Mouse (Mus musculus) CD4-positive, CD25-positive, alpha-beta regulatory T cell, adult 4 months (primary cell): ENCODE measurements at regions not wholly inside any gene's neighbourhood (a gene's known extent, or its start where the extent isn't known, plus 50 kb on each side); places are given as distances from the start of the nearest gene placed in this dataset.

Source experiments
- ATAC-seq: one replicate; pipeline ENCODE4 v1.8.0; 2017

GRCm38 (mm10) chr15:93876335-93876734 is 280.6 kb upstream of the Prickle1 start:
- no peak for ATAC-seq

GRCm38 (mm10) chr15:93875685-93876084 is 280.0 kb upstream of the Prickle1 start:
- no peak for ATAC-seq

DNA sequence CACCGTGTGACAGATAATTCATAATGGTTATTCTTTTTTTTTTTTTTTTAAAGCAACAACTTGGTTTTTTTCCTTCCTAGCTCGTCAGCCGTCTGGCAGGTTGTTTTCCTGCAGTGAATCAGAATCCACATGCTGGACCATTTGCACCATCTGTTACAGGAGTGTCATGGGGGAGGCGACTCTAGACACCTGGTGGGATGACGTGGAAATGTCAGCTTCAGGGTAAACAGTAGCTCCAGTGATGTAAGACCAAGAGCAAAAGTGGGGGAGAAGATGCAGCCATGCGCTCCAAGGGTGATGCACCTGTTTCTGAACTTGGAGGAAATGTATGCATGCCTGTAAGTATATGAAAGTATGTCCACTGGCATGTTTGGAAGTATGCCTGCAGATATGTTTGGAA is 278.5 kb upstream of the Prickle1 start:
- ATAC-seq: no peak

- ATAC-seq: no peak
Observed at GRCm38 (mm10) chr15:93857336-93857901, 261.7 kb upstream of the Prickle1 start.

- ATAC-seq: no peak
Observed at GRCm38 (mm10) chr15:93853221-93853620, 257.5 kb upstream of the Prickle1 start.

GRCm38 (mm10) chr15:93852126-93852525 is 256.4 kb upstream of the Prickle1 start:
- no peak for ATAC-seq

- no peak for ATAC-seq
Observed at GRCm38 (mm10) chr15:93850388-93850787, 254.7 kb upstream of the Prickle1 start.

DNA sequence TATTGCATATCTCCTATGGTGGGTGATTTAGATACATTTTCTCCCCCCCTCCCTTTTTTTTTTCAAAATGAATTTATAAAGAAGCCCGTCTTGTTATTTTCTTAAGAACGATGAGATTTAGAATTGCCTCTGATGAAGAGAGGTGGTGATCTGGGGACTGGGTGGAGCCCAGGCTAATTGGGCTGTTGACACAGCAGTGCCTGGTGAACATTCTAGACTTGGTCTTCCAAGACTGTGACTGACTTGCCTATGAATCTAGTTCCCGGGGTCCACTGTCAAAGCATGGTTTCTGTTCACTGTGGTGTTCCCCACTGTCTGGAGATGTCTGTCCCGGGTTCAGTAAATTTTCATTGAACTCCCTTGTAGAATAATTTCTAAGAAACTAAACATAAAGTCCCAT is 253.1 kb upstream of the Prickle1 start:
- no peak for ATAC-seq

DNA sequence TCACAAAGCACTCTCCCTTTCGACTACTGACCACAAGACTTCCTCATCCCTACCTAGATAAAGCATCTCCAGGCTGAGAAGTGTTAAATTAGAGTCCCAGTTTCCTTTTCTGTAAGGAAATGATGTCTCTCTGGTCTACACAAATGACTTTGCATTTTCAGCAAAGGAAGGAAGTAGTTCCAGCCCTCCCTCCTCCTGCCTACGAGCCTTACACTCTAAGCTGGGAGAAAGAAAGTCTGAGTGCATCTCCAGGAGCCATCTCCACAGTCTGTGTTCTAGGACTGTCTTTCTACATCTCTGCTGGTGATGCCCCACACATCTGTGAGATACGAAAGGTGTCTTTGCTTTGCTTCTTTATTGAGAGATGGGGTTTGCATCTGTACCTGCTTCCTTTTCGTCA is 251.1 kb upstream of the Prickle1 start:
- no peak for ATAC-seq

DNA sequence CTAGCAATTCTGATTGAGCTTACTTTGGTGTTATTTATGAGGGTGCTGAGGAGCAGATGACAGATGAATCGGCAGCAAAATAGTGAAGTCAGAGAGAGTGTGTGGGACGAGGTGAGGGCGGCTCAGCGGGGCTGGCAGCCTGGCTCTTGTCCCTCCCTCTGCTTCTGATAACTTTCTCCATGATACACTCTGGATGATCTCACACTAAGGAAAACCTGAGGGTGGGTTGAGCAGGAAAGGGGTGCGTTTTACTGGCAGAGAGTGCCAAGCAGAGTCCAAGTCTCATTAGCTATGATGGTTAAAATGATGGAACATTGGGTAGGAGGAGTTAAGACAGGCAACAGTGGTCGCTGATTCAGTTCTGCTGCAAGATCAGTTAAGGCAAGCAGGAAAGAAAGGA is 250.1 kb upstream of the Prickle1 start:
- no peak for ATAC-seq

DNA sequence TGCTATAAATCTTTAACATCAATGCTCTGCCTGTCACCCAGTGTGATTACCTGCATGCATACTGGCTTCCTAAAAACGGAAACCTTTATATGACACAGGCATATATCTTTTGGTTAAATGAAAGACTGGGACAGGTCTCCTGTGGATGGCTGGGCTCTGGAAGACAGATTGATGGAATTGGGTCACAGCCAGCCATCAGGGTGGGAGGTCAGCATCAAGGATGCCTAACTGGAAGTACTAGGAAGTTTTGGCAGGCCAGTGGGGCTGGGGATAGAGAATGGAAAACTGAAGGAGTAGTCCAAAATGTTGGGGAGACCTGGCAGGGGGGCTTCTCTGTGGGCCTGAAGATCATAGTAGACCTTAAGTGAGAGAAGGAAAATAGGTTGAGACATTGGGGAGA is 237.3 kb upstream of the Prickle1 start:
- no peak for ATAC-seq

DNA sequence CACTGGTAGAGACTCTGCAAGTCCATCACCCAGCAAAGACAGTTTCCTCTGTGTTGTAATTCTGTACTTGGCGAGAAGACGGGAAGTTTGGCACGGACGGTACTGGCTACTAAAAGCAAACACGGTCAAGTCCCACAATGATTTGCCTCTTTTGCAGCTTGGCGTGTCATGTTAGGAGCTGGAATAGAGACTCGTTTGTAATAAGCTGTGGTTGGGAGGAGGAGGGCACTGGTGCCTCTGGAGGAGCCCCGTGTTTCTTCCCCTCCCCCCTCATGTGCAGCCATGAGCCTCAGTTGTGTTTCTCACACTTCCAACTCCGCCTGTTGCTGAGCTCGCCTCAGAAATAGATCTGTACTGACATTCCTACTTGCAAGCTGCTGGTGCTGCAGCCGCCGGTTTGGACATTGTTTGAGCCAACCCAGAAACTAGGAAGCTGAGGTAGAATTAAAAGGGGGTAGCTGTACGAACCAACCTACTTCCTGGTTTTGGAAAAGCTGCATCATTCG is 236.8 kb upstream of the Prickle1 start:
- no peak for ATAC-seq

DNA sequence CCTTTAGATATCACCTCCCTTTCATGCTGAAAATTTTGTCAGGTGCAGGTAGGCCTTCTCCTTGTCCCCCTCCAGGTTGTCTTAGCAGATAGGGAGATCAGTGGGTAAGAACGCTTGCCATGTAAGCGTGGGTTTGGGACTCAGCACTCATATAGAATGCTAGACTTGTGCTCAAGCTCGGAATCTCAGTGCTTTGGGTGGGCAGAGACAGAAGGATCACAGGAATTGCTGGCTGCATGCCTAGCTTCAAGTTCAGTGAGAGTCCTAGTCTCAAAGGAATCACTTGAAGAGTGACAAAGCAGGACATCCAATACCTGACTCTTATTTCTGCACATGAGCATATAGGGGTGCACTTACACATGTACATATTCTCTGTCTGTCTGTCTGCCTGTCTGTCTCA is 235.5 kb upstream of the Prickle1 start:
- no peak for ATAC-seq

- no peak for ATAC-seq
Observed at GRCm38 (mm10) chr15:93824729-93825694, 229.3 kb upstream of the Prickle1 start.

DNA sequence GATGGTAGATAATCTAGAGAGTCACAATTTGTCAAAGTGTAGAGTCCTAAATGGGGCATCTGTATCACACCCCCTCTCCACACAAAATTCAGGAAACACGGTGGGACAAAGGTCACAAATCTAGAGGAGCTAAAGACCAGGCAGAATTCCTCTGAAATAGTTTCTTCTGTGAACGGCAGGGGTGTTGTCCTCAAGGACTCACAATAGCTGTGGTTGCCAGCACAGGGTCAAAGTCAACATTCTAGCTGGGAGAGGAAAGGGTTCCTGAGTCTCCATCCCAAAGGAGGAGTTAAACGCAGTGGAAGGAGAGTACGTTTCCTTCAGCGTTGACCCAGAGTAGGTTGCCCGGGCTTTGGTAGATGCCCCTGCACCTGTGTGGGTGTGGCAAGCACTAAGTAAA is 225.5 kb upstream of the Prickle1 start:
- ATAC-seq: no peak

DNA sequence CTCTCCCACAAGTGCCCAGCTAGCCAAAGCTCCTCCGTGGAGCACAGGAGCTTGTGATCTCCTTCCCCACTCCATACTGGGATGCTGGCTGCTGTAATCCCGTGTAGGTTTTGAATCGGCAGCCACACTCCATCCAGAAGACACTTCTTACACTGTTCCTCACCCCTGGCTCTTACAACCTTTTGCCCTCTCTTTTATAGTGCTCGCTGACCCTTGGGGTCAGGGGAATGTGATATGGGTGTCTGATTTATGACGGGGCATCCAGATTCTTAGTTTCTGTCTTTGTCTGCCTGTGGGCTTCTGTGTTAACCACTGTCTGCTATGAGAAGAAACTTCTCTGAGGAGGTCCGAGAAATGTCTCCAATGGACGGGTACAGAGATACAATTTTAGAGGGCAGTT is 216.3 kb upstream of the Prickle1 start:
- no peak for ATAC-seq

DNA sequence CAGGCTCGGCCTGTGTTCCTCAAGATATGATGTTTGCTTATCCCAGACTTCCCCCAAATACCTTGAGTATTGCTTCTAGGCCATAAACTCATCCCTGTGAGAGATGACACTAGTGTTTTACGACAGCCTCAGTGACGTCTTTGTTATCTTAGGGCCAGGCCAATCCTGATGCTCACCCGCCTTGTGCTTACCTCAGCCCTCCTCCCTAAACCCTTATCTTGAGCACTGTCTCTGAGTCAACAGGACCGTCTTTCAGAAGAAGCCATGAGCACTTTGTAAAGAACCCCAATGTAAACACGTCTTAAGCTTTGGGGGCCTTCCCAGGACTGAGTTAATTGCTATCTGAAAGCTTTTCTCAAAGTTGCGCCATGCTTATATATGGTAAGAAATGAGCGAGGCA is 212.3 kb upstream of the Prickle1 start:
- no peak for ATAC-seq

DNA sequence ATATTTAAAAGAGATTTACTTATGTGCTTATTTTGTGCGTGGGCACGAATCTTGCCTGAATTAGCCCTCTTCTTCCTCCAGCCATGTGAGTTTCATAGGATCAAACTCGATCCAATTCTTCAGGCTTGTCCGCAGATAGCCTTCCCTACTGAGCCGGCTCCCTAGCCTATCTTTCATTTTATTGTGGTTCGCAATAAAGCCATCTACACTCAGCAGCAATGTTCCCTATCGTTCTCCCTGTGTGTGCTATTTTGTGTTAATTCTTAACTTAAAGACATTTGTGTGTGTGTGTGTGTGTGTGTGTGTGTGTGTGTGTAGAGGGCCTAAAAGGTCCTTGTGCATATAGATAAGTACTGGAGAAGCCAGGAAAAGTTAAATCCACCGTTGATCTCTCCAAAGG is 211.8 kb upstream of the Prickle1 start:
- ATAC-seq: no peak

- ATAC-seq: no peak
Observed at GRCm38 (mm10) chr15:93804703-93805102, 209.0 kb upstream of the Prickle1 start.

DNA sequence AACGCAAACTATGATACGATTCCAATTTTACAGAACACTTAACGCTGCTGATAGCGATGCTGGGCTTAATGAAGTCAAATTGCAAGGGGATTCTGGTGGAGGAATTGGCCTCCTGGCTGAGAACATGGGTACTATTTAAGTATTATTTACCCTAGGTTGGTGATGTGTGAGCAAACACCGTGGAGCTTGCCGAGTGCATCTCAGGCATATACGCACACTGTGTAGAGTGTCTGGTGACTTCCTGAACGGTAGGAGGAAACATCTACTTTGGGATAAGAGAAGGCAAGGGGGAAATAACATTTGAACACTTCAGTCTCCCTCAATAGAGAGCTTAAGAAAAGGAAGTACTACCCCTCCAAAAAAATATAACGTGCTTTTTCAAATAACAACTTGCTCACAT is 194.8 kb upstream of the Prickle1 start:
- ATAC-seq: no peak

DNA sequence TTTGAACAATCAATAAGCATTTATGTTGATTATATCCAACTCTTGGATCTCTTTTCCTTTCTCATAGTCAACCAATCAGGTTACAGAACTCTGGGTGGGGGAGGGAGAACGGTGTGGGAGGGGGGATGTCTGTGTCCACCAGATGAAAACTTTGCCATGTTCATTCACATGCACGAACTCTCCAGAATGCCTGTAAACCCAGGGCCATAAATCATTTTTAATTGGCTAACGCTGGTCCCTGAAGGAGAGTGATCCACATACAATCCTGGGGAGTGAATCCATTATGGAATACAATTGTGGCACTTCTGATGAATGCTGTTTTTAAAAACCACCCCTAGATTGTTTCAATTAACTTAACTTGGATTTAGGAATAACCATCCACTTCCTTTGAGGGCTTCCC is 194.1 kb upstream of the Prickle1 start:
- ATAC-seq: no peak

DNA sequence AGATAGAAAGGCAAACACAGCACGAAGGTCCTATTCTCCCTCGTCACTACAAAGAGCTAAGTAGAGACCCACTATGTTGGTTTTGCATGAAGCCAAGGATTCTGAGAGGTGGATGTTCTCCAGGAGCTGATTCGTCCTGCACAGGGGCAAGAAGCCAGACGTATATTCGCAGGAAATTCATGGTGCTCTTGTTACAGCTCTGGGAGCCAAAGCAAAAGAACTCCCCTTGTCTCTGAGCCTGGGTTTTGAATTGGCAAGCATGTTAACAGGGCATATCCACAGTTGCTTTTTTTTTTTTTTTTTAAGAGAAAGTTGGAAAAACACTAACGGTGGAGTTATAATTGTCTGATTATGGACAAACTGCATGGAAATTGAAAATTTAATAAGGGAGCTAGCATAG is 191.7 kb upstream of the Prickle1 start:
- ATAC-seq: no peak

DNA sequence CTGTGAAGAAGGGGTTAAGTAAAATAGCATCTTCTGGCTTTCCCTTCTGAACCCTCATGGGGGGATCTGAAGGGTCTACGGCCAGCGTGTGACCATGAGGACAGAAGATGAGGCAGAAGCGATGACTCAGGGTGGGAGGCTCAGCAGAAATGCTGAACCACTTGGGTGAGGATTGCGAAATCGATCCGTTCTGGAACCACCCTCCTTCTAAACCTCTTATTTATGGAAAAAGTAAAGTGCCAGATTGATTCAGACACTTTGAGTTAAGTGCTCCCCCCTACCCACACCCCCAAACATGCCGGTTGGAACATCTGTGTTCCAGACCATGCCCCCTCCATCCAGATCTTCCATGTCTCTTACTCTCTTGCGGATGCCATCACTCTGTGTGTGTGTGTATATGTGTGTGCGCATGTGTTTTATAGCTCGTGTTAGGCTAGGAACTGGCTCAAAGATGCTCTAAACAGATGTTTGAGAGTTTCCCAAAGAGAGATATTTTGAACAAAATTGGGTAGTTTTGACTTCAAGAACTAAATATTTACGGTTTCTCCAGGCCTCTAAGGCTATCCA is 190.2 kb upstream of the Prickle1 start:
- ATAC-seq: no peak

GRCm38 (mm10) chr15:93783736-93784135 is 188.0 kb upstream of the Prickle1 start:
- no peak for ATAC-seq
